Mouse (Mus musculus): ENCODE data around the gene Wdr18. TPM values are rescaled to one million over a fixed set of nuclear protein-coding genes. Genes with fewer than 3 reads are reported as not detected.
A peak's percentile ranks its signal among the peaks of the same experiment; 100 is the strongest.

Wdr18 gene
- total RNA-seq (2014; fragmentation: Nextera tagmentation) (48.4 and 49.8 TPM in 2 replicates), total RNA-seq (2017) (24.6 and 28.2 TPM in 2 replicates)

DNA sequence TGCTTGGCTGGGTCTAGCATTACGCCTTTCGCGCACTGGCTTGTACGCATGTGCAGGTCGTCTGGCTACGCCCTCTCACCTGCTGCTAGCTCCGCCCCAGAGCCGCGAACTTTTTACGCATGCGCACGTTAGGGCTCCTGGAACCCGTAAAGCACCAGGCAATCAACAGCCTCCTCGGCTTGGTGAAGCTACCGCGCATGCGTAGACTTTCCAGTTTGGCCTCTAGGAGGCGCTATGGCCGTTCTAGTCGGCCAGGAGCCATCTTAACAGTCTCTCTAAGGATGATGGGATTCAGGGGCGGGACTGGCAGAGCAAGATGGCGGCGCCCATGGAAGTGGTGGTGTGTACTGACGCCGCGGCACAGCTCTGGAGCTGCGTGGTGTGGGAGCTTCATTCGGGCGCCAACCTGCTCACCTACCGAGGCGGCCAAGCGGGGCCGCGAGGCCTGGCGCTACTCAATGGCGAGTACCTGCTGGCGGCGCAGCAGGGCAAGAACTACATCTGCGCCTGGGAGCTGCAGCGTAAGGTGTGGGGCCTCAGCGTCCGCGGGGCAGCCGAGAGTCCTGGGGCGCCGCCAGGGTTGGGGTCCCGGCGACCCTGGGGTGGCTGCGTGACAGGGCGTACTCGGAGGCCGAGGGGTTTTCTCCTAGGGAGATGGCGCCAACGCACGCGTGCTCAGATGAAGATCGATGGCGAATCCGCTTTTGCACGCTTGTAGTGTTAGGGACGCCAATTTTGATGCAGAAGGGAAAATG is at the start of gene Wdr18:
Wdr18 (plus strand) TSS at position 306 of the 755 bp plus-strand sequence.
- peak; percentile 81 for ATAC-seq (replicated peaks; ENCODE audit: poor library complexity, severe bottlenecking)

DNA sequence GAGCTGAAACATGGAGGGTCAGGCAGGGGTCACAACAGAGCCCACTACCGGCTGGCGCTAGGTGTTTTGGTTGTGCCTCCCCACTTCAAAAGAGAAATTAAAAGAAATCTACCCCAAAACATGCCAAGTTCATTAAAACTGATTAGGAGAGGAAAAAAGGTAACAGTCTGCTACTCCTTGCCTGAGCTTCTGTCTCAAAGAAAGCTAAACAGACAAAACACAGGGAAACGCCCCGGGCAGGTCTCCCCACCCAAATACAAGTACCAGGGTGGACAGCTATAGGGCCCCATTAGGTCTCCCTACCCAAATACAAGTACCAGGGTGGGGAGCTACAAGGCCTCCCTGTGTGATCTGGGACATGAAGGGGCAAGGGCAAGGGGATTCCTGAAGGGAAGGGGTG is 49.4 kb upstream of the Wdr18 start, which contains the start of gene Gm26602:
Gm26602 (plus strand) TSS at position 301 of the 400 bp plus-strand sequence.
- ATAC-seq (replicated peaks; ENCODE audit: poor library complexity, severe bottlenecking) = no peak

DNA sequence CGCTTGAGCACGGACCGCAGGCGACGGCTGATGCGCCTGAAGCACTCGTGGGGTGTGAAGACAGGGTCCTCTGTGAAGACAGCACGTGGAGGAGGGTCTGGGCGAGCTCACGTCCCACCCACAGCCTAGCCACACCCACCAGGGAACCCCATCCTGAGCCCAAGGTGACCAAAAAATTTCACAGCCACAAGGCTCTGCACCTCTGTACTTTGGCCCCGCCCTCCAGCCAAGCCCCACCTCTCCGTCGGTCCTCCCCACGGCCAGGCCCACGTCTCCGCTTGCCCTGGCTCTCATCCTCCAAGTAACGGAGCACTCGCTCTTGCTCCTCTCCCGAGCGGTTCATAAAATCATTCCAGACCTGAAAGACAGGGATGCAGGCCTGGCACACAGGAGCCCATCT is 47.5 kb upstream of the Wdr18 start:
- ATAC-seq (replicated peaks; ENCODE audit: poor library complexity, severe bottlenecking) = no peak

DNA sequence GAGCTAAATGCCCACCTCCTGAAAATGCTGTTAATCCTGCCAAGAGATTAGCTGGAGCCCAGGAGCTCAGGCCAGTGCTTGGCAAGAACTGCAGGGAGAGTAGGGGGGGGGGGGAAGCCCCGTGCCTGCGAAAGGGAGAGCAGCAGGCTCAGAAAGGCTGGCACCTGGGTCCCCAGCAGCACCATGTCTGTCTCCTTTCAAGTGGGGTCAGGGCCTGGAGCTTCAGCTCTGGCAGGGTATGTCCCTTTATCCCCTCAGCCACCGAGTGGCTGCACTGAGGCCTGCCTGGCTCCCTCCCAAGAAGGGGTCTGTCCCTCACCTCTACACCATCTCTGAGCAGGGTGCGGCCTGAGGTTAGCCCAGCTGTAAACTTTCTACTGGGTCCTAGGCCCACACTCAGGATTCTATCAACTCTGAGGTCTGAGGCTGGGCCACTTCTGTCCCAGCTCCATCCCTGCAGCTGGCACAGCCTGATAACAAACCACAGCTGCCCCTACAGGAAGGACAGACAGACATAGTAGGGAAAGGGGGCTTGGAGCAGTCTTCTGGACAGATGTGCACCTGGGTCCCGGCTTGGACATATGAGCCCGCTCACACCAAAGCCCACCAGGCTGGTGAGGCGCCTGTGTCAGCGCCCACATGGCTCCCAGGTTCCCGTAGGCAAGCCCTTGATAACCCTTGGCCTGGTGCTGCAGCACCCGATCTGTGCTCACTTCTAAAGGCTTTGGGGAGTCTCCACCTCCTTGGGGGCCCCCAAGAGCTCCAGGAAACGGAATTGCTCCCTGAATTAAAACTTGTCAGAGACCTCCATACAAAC is 45.6 kb upstream of the Wdr18 start:
- ATAC-seq (replicated peaks; ENCODE audit: poor library complexity, severe bottlenecking) = 0 out of 2 replicates have a peak, but pooled peaks have one; percentile 4

DNA sequence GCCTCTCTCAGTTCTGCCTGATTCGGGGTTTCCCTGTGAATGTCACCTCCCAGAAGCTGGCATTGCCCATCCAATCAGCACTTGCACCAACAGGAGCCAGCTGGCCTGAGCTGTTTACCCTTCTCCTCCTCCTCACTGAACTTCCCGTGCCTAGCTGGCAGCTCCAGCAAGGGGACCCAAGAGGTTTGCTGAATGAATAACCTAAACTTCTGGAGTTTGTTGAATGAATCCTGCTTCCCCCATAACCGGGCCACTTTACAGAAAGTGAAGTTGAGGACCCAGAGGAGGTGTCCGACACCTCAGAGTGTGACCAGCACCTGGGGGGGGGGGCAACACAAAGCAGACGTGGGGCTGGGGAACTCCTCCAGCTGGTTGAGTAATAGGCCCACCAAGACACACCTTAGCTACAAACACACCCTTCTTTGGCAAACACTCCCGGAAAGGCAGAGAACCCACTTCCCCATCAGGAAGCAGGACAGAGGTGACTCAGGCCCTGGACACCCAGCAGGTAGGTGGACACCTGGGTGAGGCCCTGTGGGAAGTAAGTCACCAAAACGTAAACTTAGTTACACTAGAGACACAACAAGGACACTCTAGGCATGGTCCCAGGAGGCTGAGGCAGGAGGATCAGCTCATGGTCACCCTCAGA is 44.9 kb upstream of the Wdr18 start:
- ATAC-seq (replicated peaks; ENCODE audit: poor library complexity, severe bottlenecking) = no peak

DNA sequence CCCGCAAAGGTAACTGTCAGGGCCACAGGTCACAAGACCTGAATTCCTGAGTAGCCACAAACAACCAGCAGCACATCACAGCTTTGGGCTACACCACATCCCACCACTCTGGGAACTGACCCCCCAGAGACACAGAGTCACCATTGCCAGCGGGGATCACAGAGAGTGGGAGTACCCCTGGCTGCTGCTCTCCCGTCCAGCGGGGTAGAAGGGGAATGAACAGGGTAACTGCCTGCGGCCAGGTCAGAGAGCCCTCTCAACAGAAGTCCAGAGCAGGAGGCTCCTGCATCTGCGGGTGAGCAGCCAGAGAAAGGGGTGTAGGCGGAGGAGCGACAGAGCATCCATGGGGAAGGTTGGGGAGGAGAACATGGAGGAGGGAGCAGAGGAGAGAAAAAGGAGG is 43.9 kb upstream of the Wdr18 start:
- ATAC-seq (replicated peaks; ENCODE audit: poor library complexity, severe bottlenecking) = no peak

DNA sequence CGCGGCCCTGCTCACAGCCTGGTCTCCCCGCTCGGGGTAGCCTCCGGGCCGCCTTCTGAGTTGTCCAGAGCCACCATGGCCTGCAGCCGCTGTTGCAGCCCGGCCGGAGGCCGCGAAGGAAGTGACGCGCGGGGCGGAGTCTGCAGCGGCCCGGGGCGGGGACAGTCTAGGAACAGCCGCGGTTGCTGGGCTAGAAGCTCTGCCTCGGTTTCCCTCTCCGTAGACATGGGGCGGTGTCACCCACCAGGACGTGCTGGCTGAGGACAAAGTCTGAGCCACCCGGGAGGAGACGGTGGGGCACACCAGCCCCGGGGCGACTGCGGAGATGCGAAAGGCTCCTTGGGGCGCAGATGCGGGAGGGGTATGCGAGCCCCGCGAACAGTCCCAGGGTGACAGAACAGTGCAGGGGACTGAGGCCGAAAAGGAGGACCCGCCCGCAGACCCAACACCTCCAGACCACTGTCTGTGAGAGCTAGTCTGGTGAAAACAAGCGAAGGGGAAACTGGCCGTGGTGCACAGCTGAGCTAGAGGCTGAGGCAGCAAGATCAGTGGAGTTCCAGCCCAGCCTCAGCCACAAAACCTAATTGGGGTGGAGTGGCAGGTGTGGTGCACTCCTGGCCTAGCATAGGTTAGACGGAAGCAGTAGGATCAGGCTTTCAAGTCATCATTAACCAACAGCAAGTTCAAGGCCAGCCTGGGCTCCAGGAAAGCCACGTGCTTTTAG is 43.0 kb upstream of the Wdr18 start, which contains the start of gene Kiss1r:
Kiss1r (plus strand) TSS at position 164 of the 724 bp plus-strand sequence.
- peak; percentile 74 for ATAC-seq (replicated peaks; ENCODE audit: poor library complexity, severe bottlenecking)

DNA sequence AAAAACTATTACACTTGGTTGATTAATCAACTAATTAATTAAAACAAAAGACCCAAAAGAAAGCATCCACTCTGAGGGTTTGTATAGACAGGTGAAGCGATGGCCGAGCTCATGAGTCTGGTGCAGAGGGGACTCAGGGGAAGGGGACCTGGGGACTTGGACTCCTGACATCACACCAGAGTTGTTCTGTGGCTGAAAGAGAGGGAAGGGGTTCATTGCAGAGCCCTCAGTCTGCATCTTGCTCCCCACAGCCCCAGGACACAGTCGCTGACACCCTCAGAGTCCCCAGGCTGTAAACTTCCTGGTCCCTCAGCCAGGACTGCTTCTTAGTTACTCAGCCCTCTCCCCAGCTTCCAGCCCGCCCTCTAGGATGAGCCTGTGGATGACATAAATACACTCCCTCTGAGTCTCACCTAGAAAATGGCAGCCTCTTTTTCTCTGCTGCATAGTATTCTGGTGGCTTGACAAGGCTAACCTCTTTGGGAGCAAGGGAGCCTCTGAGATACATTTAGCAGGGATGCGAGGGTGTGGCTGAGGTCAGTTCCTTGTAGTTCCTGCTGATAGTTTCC is 42.3 kb upstream of the Wdr18 start:
- ATAC-seq (replicated peaks; ENCODE audit: poor library complexity, severe bottlenecking) = no peak

DNA sequence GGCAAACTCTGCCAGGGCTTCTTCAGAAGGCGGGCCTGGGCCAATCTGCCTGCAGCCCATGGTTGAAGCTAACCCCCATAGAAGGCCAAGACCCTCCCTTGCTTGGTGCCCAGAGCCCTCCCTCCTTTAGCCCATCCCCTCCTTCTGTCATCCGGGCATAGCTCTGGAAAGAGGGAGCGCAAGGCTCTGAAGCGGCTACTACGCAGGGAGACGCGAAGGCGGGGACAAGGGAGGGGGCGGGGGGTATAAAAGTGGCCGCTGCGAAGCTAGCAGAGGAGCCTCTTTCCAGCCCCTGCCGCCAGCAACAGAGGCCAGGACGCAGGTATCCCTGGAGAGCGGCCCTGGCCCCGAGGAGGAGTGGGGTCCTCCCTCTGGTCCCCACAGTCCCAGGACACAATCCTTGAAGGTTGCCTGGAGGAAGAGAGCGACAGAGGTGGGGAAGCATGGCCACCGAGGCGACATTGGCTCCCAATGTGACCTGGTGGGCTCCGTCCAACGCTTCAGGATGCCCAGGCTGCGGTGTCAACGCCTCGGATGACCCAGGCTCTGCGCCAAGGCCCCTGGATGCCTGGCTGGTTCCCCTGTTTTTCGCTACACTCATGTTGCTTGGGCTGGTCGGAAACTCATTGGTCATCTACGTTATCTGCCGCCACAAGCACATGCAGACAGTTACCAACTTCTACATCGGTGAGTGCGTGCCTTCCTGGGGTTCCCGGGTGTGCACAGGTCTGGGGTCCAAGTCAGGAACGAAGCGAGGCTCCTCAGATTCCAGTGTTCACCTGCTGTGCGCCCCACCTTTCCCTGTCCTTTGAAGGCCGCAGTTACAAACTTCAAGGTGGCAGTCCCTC is 41.5 kb upstream of the Wdr18 start:
- ATAC-seq (replicated peaks; ENCODE audit: poor library complexity, severe bottlenecking) = no peak

DNA sequence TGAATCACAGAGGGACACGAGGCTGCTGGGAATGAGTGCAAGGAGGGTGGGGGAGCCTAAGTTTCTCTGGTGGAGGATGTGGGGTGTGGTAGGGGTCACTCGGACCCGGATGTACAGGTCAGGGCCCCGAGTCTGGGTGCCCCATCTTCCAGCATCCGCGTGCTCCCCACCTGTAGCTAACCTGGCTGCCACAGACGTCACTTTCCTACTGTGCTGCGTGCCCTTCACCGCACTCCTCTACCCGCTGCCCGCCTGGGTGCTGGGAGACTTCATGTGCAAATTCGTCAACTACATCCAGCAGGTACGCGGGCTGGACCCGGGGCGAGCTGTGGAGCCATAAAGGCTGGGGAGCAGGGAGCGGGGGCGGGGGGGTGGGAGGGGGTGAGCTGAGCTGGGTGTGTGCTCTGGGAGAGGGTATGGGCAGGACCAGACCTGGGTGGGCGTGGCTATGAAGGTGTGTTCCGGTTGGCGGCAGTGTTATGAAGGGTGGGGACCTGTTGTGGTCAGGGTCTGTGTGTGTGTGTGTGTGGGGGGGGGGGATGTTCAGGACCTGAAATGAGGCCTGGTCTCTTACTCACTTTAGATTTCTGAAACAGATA is 40.6 kb upstream of the Wdr18 start:
- no peak for ATAC-seq (replicated peaks; ENCODE audit: poor library complexity, severe bottlenecking)

DNA sequence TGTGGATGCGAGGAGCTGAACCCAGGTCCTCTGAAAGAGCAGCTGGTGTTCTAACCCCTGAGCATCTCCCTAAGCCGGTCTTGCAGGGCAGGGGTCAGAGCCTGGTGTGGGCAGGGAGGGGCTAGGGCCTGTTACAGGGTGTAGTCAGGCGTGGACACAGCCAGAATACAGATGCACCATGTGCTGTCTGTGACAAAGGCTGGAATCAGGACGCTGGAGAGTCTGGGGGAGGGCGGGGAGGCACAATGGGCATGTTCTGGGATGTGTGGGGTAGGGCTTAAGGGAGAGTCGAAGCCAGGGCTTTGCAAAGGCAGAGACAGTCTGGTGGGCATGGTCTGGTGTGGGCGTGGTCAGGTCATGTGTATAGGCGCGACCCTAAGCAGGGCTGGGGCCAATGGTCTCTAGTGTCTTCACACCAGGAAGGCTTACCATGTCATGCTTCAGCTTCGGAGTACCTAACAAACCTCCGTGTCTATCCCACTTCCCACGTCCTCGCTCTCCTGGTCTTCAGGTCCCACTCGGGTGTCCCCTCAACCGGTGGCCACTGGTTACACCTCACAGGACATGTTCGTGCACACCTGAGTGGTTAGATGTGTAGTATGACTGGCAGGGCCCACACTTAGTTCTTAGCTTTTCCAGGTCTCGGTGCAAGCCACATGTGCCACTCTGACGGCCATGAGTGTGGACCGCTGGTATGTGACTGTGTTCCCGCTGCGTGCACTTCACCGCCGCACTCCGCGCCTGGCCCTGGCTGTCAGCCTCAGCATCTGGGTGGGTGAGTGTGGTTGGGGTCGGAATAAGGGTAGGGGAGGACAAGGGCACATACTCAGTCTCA is 39.7 kb upstream of the Wdr18 start:
- ATAC-seq (replicated peaks; ENCODE audit: poor library complexity, severe bottlenecking) = no peak

DNA sequence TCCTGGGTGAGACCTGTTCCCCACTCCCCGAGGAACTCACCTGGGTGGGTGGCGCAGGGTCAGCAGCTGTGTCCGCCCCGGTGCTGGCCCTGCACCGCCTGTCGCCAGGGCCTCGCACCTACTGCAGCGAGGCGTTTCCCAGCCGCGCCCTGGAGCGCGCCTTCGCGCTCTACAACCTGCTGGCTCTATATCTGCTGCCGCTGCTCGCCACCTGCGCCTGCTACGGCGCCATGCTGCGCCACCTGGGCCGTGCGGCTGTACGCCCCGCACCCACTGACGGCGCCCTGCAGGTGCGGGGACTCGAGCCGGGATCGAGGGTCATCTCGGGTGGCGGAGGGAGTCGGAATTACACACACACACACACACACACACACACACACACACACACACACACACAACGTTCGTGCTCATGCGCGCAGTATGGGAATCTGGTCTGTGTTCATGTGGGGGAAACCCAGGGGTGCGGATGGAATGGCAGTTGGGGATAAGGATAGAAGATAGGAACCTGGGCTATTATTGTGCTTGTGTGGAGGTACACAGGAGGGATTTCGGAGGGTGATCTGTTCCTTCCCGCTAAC is 38.9 kb upstream of the Wdr18 start, which contains the start of gene R3hdm4:
R3hdm4 (minus strand) TSS at position 251 of the 578 bp plus-strand sequence.
- ATAC-seq (replicated peaks; ENCODE audit: poor library complexity, severe bottlenecking) = no peak

DNA sequence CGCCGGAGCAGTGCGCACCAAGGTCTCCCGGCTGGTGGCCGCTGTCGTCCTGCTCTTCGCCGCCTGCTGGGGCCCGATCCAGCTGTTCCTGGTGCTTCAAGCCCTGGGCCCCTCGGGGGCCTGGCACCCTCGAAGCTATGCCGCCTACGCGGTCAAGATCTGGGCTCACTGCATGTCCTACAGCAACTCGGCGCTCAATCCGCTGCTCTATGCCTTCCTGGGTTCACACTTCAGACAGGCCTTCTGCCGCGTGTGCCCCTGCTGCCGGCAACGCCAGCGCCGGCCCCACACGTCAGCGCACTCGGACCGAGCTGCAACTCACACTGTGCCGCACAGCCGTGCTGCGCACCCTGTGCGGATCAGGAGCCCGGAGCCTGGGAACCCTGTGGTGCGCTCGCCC is 38.4 kb upstream of the Wdr18 start:
- ATAC-seq (replicated peaks; ENCODE audit: poor library complexity, severe bottlenecking) = no peak

DNA sequence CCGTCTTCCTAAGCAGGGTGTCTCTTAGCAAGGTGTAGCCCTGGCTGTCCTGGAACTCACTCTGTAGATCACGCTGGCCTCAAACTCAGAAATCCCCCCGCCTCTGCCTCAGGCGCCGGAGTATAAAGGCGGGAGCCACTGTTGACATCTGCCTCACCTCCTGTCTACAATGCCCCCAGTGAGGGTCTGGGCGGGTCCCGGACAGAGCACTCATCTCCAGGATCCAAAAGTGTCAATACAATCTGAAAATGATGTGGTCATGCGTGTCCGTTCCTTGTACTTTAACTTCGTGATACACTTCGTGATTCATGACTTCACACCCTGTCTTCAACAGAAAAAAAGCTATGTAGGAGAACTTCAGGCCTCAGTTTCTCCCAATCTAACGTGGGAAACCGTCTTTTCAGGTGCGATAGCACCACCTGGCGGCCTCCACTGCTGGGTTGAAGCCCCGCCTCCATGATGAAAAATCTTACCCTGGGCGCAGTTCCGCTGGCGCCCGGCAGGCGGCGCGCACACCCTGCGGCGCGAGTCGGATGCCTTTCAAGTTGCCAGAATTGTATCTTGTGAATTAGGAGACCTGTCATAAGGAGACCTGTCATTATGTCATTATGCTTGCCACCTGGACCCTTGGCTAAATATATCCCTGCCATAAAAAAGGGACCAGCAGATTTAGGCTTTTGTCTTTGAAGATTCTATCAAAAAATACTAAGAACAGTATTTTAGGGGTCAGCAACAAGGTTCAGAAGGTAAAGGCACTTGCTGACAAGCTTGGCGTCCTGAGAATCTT is 34.8 kb upstream of the Wdr18 start:
- peak; percentile 33 for ATAC-seq (replicated peaks; ENCODE audit: poor library complexity, severe bottlenecking)

DNA sequence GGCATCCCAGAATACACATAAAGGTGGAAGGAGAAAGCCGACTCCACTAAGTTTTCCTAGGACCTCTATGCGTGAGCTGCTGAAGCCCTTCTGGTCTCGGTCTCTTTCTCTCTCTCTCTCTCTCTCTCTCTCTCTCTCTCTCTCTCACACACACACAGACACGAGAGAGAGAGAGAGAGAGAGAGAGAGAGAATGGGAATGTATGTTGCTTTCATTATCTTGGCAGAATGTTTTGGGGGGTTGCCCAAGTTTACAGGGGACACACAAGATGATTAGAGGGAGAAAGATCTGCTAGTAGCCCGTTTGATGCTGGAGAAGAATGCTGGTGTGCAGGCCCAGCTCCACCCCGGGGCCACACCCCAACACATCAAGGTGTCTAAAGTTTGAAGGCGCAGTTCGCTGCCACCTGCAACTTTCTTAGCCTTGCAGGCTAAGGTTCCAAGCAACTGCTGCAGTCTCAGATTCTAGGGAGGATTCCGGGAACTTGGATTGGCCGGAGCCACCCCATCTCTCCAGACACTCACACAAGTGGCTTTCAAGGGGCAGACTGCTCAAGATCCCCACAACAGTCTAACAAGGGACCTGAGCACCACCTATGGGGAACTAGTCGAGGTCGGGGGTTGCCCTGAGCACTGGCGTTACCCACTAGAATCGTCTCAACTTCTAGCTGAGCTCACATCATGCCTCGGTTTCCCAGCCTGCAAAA is 34.0 kb upstream of the Wdr18 start:
- ATAC-seq (replicated peaks; ENCODE audit: poor library complexity, severe bottlenecking) = no peak

All from granulocyte monocyte progenitor cell, adult 5-6 weeks (primary cell).